In the genomic region with DNA sequence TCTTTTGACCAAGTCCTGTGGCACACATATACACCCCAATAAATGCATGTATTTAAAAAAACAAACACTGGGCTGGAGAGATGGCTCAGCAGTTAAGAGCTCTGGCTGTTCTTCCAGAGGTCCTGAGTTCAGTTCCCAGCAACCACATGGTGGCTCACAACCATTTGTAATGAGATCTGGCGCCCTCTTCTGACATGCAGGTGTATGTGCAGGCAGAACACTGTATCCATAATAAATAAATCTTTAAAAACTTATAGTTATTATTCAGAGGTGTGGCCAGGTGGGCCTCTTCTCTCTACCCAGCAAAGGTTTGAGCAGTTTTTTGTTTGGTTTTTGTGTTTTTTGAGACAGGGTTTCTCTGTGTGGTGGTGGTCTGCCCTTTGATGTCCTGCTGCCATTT, we compare ENCODE assay signal across 24 mouse cellular contexts. TPM values are rescaled to one million over a fixed set of nuclear protein-coding genes. Genes with fewer than 3 reads are reported as not detected.
A peak's percentile ranks its signal among the peaks of the same experiment; 100 is the strongest.
DNase-seq lines count a peak whose midpoint lies in the region; ATAC-seq and TF ChIP-seq lines count a peak whose summit lies in the region.
"Had no signal": no experiment of that assay in that cellular context is flagged by ENCODE, and none has a peak within 500 bp of the region (broad histone marks: within the 10 kb centered on the region; RNA-seq: fewer than 3 reads in every experiment).

No protein-coding gene starts in this region.

- no peak for TF ChIP-seq EP300 in stomach, postnatal 0 days (optimal IDR thresholded peaks at IDR 0.05)

- TF ChIP-seq CTCF in gastrocnemius, adult 2 months (IDR thresholded peaks at IDR 0.05) = peak; percentile 17; the same call in 1 of the 2 replicates
- peak; percentile 53 for TF ChIP-seq CTCF in layer of hippocampus, adult 2 months (conservative IDR thresholded peaks at IDR 0.05)
- TF ChIP-seq CTCF in E14TG2a.4 (conservative IDR thresholded peaks at IDR 0.05; ENCODE audit: low read length) = peak; percentile 61
- peak; percentile 39 for TF ChIP-seq CTCF in stomach, postnatal 0 days (IDR thresholded peaks at IDR 0.05; ENCODE audit: low read depth)

- H3K4me1 ChIP-seq in E14TG2a.4 (replicated peaks; ENCODE audit: low read depth, low read length) = no peaks in the 10 kb centered on the region; the same call in 1 of the 2 replicates
- no peaks in the 10 kb centered on the region for H3K4me1 ChIP-seq in stomach, postnatal 0 days (replicated peaks; ENCODE audit: control insufficient read depth, insufficient read depth)
- H3K4me1 ChIP-seq: forebrain, embryonic 13.5 days had no signal

- no peak overlapping the region for H3K27ac ChIP-seq in gastrocnemius, adult 2 months
- H3K27ac ChIP-seq in layer of hippocampus, adult 2 months = no peak overlapping the region
- no peak overlapping the region for H3K27ac ChIP-seq in stomach, postnatal 0 days (replicated peaks)
- H3K27ac ChIP-seq: embryonic facial prominence, embryonic 10.5 days; forebrain, embryonic 13.5 days; heart, embryonic 10.5 days; hindbrain, embryonic 13.5 days; hindbrain, postnatal 0 days had no signal

- no peak for ATAC-seq in stomach, postnatal 0 days (ENCODE audit: low FRiP score, low TSS enrichment)
- ATAC-seq: CD4-positive, CD25-positive, alpha-beta regulatory T cell, adult 4 months; forebrain, embryonic 13.5 days; forebrain, postnatal 0 days; hindbrain, postnatal 0 days had no signal

- intact Hi-C loops in gastrocnemius, adult 2 months (cut with DNase I) = no loop called here

- peaks cover 18% of the 10 kb centered on the region for H3K27me3 ChIP-seq in E14TG2a.4 (ENCODE audit: insufficient read depth, low read length)
- H3K27me3 ChIP-seq in stomach, postnatal 0 days (ENCODE audit: control insufficient read depth, insufficient read depth, low read length) = no peaks in the 10 kb centered on the region
- H3K27me3 ChIP-seq: forebrain, embryonic 13.5 days; hindbrain, embryonic 13.5 days had no signal

- no peak overlapping the region for H3K4me3 ChIP-seq in gastrocnemius, adult 2 months
- no peak overlapping the region for H3K4me3 ChIP-seq in layer of hippocampus, adult 2 months
- no peak overlapping the region for H3K4me3 ChIP-seq in E14TG2a.4 (replicated peaks; ENCODE audit: low read length)
- H3K4me3 ChIP-seq in stomach, postnatal 0 days (ENCODE audit: low read depth, low read length) = no peak overlapping the region
- H3K4me3 ChIP-seq: embryonic facial prominence, embryonic 10.5 days; forebrain, embryonic 13.5 days; heart, embryonic 10.5 days; hindbrain, embryonic 13.5 days had no signal

- WGBS in stomach, postnatal 0 days = 70% methylated on average over 1 of the region's 1 CpGs

- no peaks in the 10 kb centered on the region for H3K36me3 ChIP-seq in E14TG2a.4 (ENCODE audit: insufficient read depth, low read length)
- H3K36me3 ChIP-seq in stomach, postnatal 0 days (ENCODE audit: control insufficient read depth, insufficient read depth, low read length) = no peaks in the 10 kb centered on the region
- H3K36me3 ChIP-seq: embryonic facial prominence, embryonic 10.5 days; heart, embryonic 10.5 days; hindbrain, embryonic 13.5 days had no signal

- no peak overlapping the region for H3K9ac ChIP-seq in stomach, postnatal 0 days (ENCODE audit: low read length)
- H3K9ac ChIP-seq: forebrain, embryonic 13.5 days; forebrain, postnatal 0 days; hindbrain, embryonic 13.5 days had no signal

- no peak overlapping the region for H3K4me2 ChIP-seq in stomach, postnatal 0 days (replicated peaks; ENCODE audit: low read depth)
- H3K4me2 ChIP-seq: forebrain, embryonic 13.5 days; hindbrain, embryonic 13.5 days had no signal

- H3K9me3 ChIP-seq in E14TG2a.4 (ENCODE audit: low read length) = no peaks in the 10 kb centered on the region
- no peaks in the 10 kb centered on the region for H3K9me3 ChIP-seq in stomach, postnatal 0 days (ENCODE audit: control insufficient read depth, low read length)
- H3K9me3 ChIP-seq: embryonic facial prominence, embryonic 10.5 days; forebrain, embryonic 13.5 days; heart, embryonic 10.5 days; hindbrain, embryonic 13.5 days had no signal

- DNase-seq in gastrocnemius, adult 2 months = no peak
- no peak for DNase-seq in gastrocnemius, adult 8-10 months (ENCODE audit: low spot score in 2 of 2)
- DNase-seq in layer of hippocampus, adult 2 months (ENCODE audit: low spot score in 2 of 2) = no peak
- no peak for DNase-seq in layer of hippocampus, postnatal 36 days
- DNase-seq in stomach, postnatal 0 days (ENCODE audit: low spot score) = no peak
- DNase-seq in neural tube, embryonic 10.5 days (ENCODE audit: extremely low spot score, low spot score) = no peak
- DNase-seq: adrenal gland, adult 8-10 months; adrenal gland, postnatal 36 days; B cell, adult 2 months; cerebellum, adult 2 months; cerebellum, postnatal 10 days; forebrain, postnatal 0 days; gastrocnemius, postnatal 36 days; heart, adult 11 months; heart, postnatal 10 days had no signal

RNA-seq across cellular contexts. Expression of a gene that starts 20.9 kb away (rescaled TPM):
- total RNA-seq in gastrocnemius, adult 2 months (2021) = 1 to 10 TPM in 1 of 2 experiments, under 1 TPM in 1; 0.77 to 1.4 TPM
- 1 to 10 TPM in 1 of 4 experiments, under 1 TPM in 3; 0.29 to 1.6 (median 0.76) TPM for total RNA-seq in gastrocnemius, adult 8-10 months (2022)
- total RNA-seq in layer of hippocampus, adult 2 months (2021) = 1 to 10 TPM in 1 of 2 experiments, under 1 TPM in 1; 0.22 to 1.1 TPM
- 1 to 10 TPM in 1 of 2 experiments, under 1 TPM in 1; 0.20 to 1.0 TPM for total RNA-seq in layer of hippocampus, postnatal 36 days (2021)
- polyA plus RNA-seq in stomach, postnatal 0 days (2015; fragmentation: Nextera tagmentation; extraction: Ambion mirVana) = 4.4 and 4.8 TPM in 2 replicates

RNA-seq across cellular contexts. Expression of a gene that starts 34.7 kb away (rescaled TPM):
- total RNA-seq in gastrocnemius, adult 2 months (2021) = under 1 TPM; 0.48 to 0.50 TPM
- under 1 TPM; 0.17 to 0.58 (median 0.29) TPM for total RNA-seq in gastrocnemius, adult 8-10 months (2022)
- total RNA-seq in layer of hippocampus, adult 2 months (2021) = 10 to 100 TPM; 22.0 to 23.1 TPM
- 10 to 100 TPM; 35.2 to 35.9 TPM for total RNA-seq in layer of hippocampus, postnatal 36 days (2021)
- 24.7 and 34.2 TPM in 2 replicates for polyA plus RNA-seq in stomach, postnatal 0 days (2015; fragmentation: Nextera tagmentation; extraction: Ambion mirVana)
- total RNA-seq: hematopoietic stem cell, adult 5-6 weeks had no signal
- polyA plus RNA-seq: CD4-positive, CD25-positive, alpha-beta regulatory T cell, adult 4 months; embryonic facial prominence, embryonic 10.5 days; forebrain, embryonic 13.5 days; heart, embryonic 10.5 days; heart, embryonic 14.5 days had no signal

RNA-seq across cellular contexts. Expression of a gene that starts 58.9 kb away (rescaled TPM):
- total RNA-seq in gastrocnemius, adult 2 months (2021) = 1 to 10 TPM; 4.5 to 5.2 TPM
- total RNA-seq in gastrocnemius, adult 8-10 months (2022) = 1 to 10 TPM; 4.1 to 4.7 (median 4.2) TPM
- 10 to 100 TPM; 20.3 to 21.5 TPM for total RNA-seq in layer of hippocampus, adult 2 months (2021)
- 10 to 100 TPM; 20.5 to 22.1 TPM for total RNA-seq in layer of hippocampus, postnatal 36 days (2021)
- 12.0 and 12.5 TPM in 2 replicates for polyA plus RNA-seq in stomach, postnatal 0 days (2015; fragmentation: Nextera tagmentation; extraction: Ambion mirVana)

Comparison
In these comparisons a context has a peak if more than half of its experiments do, and no peak if none do; other contexts are left out.
1. RNA of a gene that starts 34.7 kb away (total RNA-seq): 35.2 to 35.9 TPM in layer of hippocampus, postnatal 36 days and 22.0 to 23.1 TPM in layer of hippocampus, adult 2 months; 0.48 to 0.50 TPM in gastrocnemius, adult 2 months and 0.17 to 0.58 TPM in gastrocnemius, adult 8-10 months; every median in the first group is over 10 times any median in the second.
2. Peak in every context shown above with its lines, with median percentiles within 50 percentile points of each other: CTCF ChIP-seq.